Mouse (Mus musculus) spleen, embryonic (tissue): ENCODE measurements around the gene Shroom2.
"Not testable (repeated sequence)": the region's sequence is repeated elsewhere in the genome, so short reads cannot be mapped to it uniquely, and the experiment has no call there.

Experiments used
- CTCF ChIA-PET: fragments of 350-600 bp; sonication (Branson Sonifier 250); formaldehyde crosslinking; loops from one replicate; lab custom pipeline; 2022; lab: Charles Lee

The Shroom2 gene

DNA sequence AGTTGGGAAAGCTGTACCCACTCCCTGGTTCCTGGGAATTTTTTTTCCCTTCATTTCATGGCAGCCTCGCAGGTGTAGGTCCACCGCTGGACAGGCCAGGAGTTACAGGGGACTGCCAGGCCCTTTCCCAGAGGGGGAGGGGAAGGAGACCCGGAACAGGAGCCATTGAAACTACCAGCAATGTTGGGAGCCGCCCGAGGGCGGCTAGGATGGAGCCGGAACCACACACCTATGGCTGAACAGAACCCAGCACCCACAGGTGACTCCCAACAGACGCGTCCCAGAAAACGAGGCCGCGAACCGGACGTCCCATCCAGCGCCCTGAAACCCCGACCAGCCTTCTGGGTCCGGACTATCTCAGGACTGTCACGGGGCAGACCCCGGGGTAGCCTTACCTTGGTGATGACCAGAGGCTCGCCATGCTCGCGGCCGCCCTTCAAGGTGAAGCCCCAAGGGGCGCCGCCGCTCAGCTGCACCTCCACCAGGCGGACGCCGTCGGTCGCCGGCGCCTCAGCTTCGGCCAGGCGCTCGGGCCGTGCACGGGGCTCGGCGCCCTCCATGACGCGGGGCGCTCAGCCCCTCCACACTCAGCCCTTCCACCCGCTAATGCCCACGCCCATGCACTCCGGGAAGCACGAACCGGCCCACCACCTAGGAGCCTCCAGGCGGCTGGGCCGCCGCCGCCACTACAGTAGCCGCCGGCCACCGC lies at the start of gene Shroom2:
TSS of gene Shroom2 (minus strand) at position 575 of the 709 bp plus-strand sequence.
- CTCF ChIA-PET = no interaction called here

DNA sequence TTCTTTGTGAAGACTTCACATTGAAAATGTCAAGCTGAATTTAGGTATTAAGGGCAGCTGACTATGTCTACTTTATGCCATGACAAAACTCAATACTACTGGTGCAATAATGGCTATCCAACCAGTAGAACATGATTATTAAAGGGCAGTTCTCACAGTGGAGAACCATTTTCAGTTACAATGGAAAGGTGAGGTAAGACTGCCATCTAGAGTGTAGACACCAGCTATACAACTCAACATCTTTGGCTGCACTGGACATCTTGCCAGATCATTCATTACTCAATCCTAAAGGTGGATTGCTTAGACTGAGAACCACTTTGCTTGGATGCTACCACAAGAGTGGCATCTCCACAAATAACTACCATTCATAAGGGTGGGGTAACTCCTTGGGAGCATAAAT lies 49.7 kb upstream of the Shroom2 start:
- CTCF ChIA-PET = no interaction called here

- CTCF ChIA-PET = no interaction called here
These were observed 44.1 kb upstream of the Shroom2 start for GRCm38 (mm10) chrX:152813339-152813738.

DNA sequence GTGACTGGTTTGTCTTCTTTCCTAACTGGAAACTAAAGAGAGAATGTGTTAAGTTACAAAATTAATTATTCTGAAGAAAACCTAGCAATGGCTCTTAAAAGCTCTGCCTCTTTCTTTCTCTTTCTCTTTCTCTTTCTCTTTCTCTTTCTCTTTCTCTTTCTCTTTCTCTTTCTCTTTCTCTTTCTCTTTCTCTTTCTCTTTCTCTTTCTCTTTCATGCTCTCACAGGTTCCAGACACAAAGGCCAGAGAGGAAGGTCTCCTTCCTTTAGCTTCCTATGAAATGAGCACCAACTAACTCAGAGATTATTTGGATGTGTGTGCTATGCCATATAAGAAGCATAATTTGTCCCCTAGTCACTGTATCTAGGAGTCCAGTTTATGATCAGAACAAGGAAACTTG lies 36.1 kb upstream of the Shroom2 start:
- CTCF ChIA-PET = no interaction called here

GRCm38 (mm10) chrX:152788611-152789010 lies 19.3 kb upstream of the Shroom2 start:
- CTCF ChIA-PET = no interaction called here

GRCm38 (mm10) chrX:152788129-152788528 lies 18.9 kb upstream of the Shroom2 start:
- CTCF ChIA-PET = no interaction called here

- CTCF ChIA-PET = no interaction called here
These were observed 12.6 kb upstream of the Shroom2 start, which contains the start of gene Gpr143 for GRCm38 (mm10) chrX:152781720-152782403. Gene Gpr143, plus strand, starts transcription at chrX:152781921.

- CTCF ChIA-PET = no interaction called here
These were observed 414 bp upstream of the Shroom2 start for GRCm38 (mm10) chrX:152769600-152770157.

GRCm38 (mm10) chrX:152764171-152764570 lies 5.1 kb downstream of the Shroom2 start:
- CTCF ChIA-PET = no interaction called here

DNA sequence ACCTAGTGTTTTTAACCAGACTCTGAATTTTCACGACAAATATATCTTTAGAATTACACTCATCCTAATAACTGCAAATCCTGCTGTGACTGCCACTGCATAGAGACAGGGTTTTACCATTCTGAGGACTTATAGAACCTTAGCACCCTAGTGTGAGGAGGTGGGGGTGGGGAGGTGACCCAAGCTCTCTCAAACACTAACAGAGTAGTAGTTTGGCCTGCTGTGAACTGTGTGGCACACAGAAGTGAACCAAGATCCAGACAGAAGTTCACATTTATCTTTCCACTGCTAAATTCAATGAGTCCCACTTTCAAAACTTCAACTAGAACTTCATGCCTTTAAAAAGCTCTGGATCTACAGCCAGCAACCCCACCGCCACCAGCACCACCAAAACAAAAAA lies 6.4 kb downstream of the Shroom2 start:
- CTCF ChIA-PET = no interaction called here

- CTCF ChIA-PET = no interaction called here
These were observed 6.8 kb downstream of the Shroom2 start for GRCm38 (mm10) chrX:152762437-152762836.

DNA sequence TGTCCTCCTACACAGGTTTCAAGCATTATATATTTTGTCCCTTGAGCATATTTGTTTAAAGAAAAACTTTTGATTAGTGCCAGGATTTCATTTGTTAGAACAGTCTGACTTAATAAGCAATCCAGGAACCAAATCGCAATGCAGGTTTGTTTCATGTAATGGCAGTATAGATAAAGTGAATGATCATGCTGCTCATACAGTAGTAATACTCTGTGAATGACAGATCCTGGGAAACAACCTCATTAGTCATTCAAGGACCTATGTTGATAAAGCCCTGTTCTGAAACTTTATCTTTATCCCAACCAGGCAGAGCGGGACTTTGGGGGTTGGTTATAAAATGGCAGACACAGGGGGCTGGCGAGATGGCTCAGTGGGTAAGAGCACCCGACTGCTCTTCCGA lies 13.0 kb downstream of the Shroom2 start:
- CTCF ChIA-PET = no interaction called here

GRCm38 (mm10) chrX:152755819-152756218 lies 13.4 kb downstream of the Shroom2 start:
- CTCF ChIA-PET = no interaction called here

GRCm38 (mm10) chrX:152745925-152746324 lies 23.3 kb downstream of the Shroom2 start:
- CTCF ChIA-PET = no interaction called here

DNA sequence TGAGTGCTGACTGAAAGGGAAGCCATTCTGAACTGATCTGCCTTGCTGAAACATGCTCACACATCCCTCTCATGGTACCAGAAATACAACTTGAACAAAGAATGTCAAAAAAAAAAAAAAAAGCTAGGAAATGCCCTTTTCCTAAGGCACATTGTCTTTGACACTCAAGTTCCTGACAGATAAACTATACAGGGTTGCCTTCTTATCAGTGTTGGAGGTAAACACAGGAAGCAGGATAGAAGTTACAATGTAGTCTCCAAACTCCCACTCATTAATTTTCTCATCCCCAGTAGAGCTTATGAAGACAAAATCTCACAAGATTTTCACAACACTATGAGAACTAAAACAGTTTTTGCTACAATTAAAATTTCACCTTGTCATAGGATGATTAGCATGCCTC lies 25.6 kb downstream of the Shroom2 start:
- CTCF ChIA-PET = no interaction called here

DNA sequence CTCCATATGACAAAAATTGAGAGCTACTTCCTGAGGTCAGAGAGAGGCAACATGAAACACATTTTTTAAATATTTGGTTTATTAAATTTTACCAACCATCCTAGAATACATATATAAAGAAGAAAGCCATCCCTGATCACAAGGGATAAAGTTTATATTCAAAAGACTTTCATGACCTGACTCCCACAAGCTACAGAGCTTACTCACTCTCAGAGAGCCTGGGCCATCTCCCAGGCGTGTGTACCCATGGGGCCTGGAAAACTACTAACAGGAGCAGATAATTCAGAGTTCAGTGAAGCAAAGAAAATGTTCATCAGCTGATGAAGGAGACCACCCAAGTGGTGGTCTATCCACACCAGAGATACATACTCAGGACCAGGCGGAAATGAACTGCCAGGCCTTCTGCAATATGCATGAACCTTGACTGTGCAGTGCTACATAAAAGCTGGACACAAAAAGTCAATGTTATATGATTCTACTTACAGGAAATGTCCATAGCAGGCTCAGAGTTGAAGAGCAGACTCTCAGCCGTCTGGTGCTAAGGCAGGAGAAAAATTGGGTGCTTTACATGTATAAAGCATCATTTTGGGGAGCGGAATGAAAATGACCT lies 30.4 kb downstream of the Shroom2 start:
- CTCF ChIA-PET = no interaction called here

GRCm38 (mm10) chrX:152738191-152738590 lies 31.1 kb downstream of the Shroom2 start:
- CTCF ChIA-PET = no interaction called here

DNA sequence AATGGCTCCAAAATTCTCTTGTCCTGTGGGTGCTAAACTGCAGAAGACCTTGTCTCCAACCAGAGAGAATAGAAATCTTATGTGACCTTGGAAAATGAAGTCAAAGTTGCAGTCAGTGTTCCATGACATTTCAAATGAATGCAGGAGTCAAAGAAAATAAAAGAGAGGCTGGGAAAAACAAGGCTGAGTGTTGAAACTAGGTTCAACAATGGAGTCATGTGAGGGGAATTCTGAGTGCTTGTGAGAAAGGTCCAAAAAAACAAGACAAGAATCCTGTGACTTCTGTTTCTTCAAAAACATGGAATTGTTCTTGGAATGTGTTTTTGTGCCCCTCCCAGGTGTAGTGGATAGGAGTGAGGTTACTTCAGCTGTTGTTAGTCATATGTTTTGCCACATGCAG lies 34.0 kb downstream of the Shroom2 start:
- CTCF ChIA-PET = no interaction called here

- CTCF ChIA-PET = no interaction called here
These were observed 52.6 kb downstream of the Shroom2 start for GRCm38 (mm10) chrX:152716693-152717092.

DNA sequence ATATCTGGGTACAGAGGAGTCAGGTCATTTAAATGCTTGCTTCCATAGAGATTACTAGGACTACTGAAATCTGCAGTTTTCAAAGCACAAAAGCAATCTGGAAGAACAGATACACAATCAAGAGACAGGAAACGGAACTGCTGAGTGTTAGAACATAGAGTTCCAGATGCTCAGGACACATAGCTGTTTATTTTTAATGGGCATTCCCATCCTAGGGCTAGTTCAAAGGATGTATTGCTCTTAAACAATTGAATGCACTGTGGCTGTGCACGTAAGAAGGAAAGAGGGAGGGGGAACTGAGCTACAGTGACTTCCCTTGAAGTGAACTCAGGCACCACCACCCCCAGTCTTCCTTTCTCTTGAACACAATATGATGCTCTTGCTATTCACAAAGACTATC lies 58.5 kb downstream of the Shroom2 start:
- CTCF ChIA-PET = not testable (repeated sequence)

GRCm38 (mm10) chrX:152708359-152708758 lies 60.9 kb downstream of the Shroom2 start:
- CTCF ChIA-PET = no interaction called here

- CTCF ChIA-PET = no interaction called here
These were observed 63.9 kb downstream of the Shroom2 start for GRCm38 (mm10) chrX:152705397-152705796.

DNA sequence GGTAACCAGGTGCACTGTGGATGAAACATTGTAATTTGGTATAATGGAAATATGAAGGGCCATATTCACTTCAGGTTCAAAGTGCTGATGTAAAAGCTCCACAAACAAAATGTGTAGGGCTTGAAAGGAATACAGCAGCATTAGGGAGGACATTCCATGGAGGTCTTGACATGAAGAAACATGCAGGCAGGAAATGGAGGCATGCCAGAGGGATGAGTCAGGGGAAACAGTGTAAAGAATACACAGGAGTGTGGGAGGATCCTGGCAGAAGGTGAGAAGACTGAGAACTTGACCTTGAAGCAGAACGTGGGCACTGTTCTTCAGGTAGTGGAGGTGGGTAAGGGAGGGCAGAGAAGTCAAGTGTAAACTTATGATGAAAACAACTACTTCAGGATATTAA lies 65.6 kb downstream of the Shroom2 start:
- CTCF ChIA-PET = no interaction called here
